Mouse (Mus musculus): ENCODE measurements around the gene Dspp.

- TF ChIP-seq GABPA (IDR thresholded peaks at IDR 0.05; ENCODE audit: insufficient replicate concordance, low read depth, low read length) (no peak), CTCF (conservative IDR thresholded peaks at IDR 0.05 in 1 of 2, IDR thresholded peaks at IDR 0.05 in 1 of 2; ENCODE audit: low read depth in 2 of 2, low read length in 2 of 2) (no peak), CHD2 (IDR thresholded peaks at IDR 0.05; ENCODE audit: low read length) (no peak), POLR2AphosphoS2 (IDR thresholded peaks at IDR 0.05; ENCODE audit: low read depth, low read length) (no peak), POLR2A (IDR thresholded peaks at IDR 0.05; ENCODE audit: low read depth, low read length) (no peak), KAT2A (IDR thresholded peaks at IDR 0.05; ENCODE audit: insufficient replicate concordance, low read length) (no peak), TCF12 (IDR thresholded peaks at IDR 0.05; ENCODE audit: low read depth, low read length) (no peak), EP300 (IDR thresholded peaks at IDR 0.05; ENCODE audit: low read length) (no peak), E2F4 (IDR thresholded peaks at IDR 0.05; ENCODE audit: insufficient replicate concordance, low read depth, low read length) (no peak), ZMIZ1 (IDR thresholded peaks at IDR 0.05; ENCODE audit: low read depth, low read length) (no peak)
Measured at GRCm38 (mm10) chr5:104170412-104170811, at the start of gene Dspp.
